ENCODE assay signal across 16 mouse cellular contexts in genomic region chr7:49907191-49908171, GRCm38 (mm10). TPM values are rescaled to one million over a fixed set of nuclear protein-coding genes. Genes with fewer than 3 reads are reported as not detected.
DNase-seq lines count a peak whose midpoint lies in the region; ATAC-seq and TF ChIP-seq lines count a peak whose summit lies in the region.
"Had no signal": no experiment of that assay in that cellular context is flagged by ENCODE, and none has a peak within 500 bp of the region (broad histone marks: within the 10 kb centered on the region; RNA-seq: fewer than 3 reads in every experiment).

No protein-coding gene starts in this region.

- H3K27me3 ChIP-seq in forebrain, postnatal 0 days (ENCODE audit: insufficient read depth, low read length) = peaks cover 60% of the 10 kb centered on the region
- H3K27me3 ChIP-seq in forebrain, embryonic 12.5 days = peaks cover 98% of the 10 kb centered on the region
- no peaks in the 10 kb centered on the region for H3K27me3 ChIP-seq in CH12.LX (replicated peaks)
- H3K27me3 ChIP-seq in hindbrain, embryonic 11.5 days (ENCODE audit: control insufficient read depth, insufficient read depth, low read length) = peaks cover 88% of the 10 kb centered on the region
- peaks cover 71% of the 10 kb centered on the region for H3K27me3 ChIP-seq in midbrain, embryonic 15.5 days (replicated peaks)

- in situ Hi-C loops in CH12.LX (cut with MboI; ENCODE audit: low pct_ligation_motif_present, low pct_unique_long_range_greater_than_20kb, low sequenced_read_pairs) = loop anchor here (25.0 kb wide), 1 partner anchor 295 kb away; no protein-coding TSS in a partner anchor

- no peak overlapping the region for H3K27ac ChIP-seq in forebrain, postnatal 0 days (ENCODE audit: low read depth, low read length)
- H3K27ac ChIP-seq in forebrain, embryonic 12.5 days = no peak overlapping the region
- H3K27ac ChIP-seq in CH12.LX (ENCODE audit: insufficient read depth, low read depth) = no peak overlapping the region
- H3K27ac ChIP-seq in hindbrain, embryonic 11.5 days (ENCODE audit: low read depth, low read length) = peak overlapping the region; percentile 61
- no peak overlapping the region for H3K27ac ChIP-seq in midbrain, embryonic 15.5 days
- H3K27ac ChIP-seq: liver, embryonic 13.5 days had no signal

- TF ChIP-seq RAD21 in CH12.LX (IDR thresholded peaks at IDR 0.05; ENCODE audit: low read depth, low read length) = no peak

- WGBS in forebrain, postnatal 0 days = 2% methylated on average over 28 of the region's 28 CpGs
- WGBS in forebrain, embryonic 12.5 days = 1% methylated on average over 28 of the region's 28 CpGs
- under 1% methylated on average over 28 of the region's 28 CpGs for WGBS in hindbrain, embryonic 11.5 days
- 2% methylated on average over 28 of the region's 28 CpGs for WGBS in midbrain, embryonic 15.5 days

- H3K4me1 ChIP-seq in forebrain, postnatal 0 days (ENCODE audit: insufficient read depth) = no peaks in the 10 kb centered on the region
- peaks cover 29% of the 10 kb centered on the region for H3K4me1 ChIP-seq in forebrain, embryonic 12.5 days
- peaks cover 12 to 14% of the 10 kb centered on the region in 2 experiments for H3K4me1 ChIP-seq in CH12.LX (ENCODE audit: control insufficient read depth in 1 of 2, insufficient read depth in 2 of 2)
- H3K4me1 ChIP-seq in hindbrain, embryonic 11.5 days (replicated peaks; ENCODE audit: control insufficient read depth, insufficient read depth, low read length) = no peaks in the 10 kb centered on the region; the same call in 1 of the 2 replicates
- H3K4me1 ChIP-seq in midbrain, embryonic 15.5 days = peaks cover 11% of the 10 kb centered on the region
- H3K4me1 ChIP-seq: liver, embryonic 13.5 days had no signal

- no peak overlapping the region for H3K9ac ChIP-seq in forebrain, postnatal 0 days
- H3K9ac ChIP-seq in forebrain, embryonic 12.5 days = no peak overlapping the region
- no peak overlapping the region for H3K9ac ChIP-seq in CH12.LX (ENCODE audit: insufficient read depth, low read depth)
- no peak overlapping the region for H3K9ac ChIP-seq in hindbrain, embryonic 11.5 days (ENCODE audit: low read depth, low read length)
- no peak overlapping the region for H3K9ac ChIP-seq in midbrain, embryonic 15.5 days
- H3K9ac ChIP-seq: heart, embryonic 12.5 days; liver, embryonic 13.5 days had no signal

- H3K36me3 ChIP-seq in forebrain, postnatal 0 days (ENCODE audit: insufficient read depth) = no peaks in the 10 kb centered on the region
- H3K36me3 ChIP-seq in forebrain, embryonic 12.5 days (replicated peaks) = no peaks in the 10 kb centered on the region
- H3K36me3 ChIP-seq in CH12.LX (replicated peaks in 1 of 2; ENCODE audit: control insufficient read depth in 1 of 2, insufficient read depth in 1 of 2, low read length in 1 of 2) = no peaks in the 10 kb centered on the region
- no peaks in the 10 kb centered on the region for H3K36me3 ChIP-seq in hindbrain, embryonic 11.5 days (ENCODE audit: control insufficient read depth, insufficient read depth, low read length)
- no peaks in the 10 kb centered on the region for H3K36me3 ChIP-seq in midbrain, embryonic 15.5 days (replicated peaks)
- H3K36me3 ChIP-seq: heart, embryonic 12.5 days; liver, embryonic 13.5 days had no signal

- no peak for TF ChIP-seq EP300 in CH12.LX (IDR thresholded peaks at IDR 0.05; ENCODE audit: low read length)

- dilution Hi-C loops in CH12.LX (cut with MboI; ENCODE audit: extremely low pct_ligation_motif_present, extremely low pct_unique_long_range_greater_than_20kb, low sequenced_read_pairs) = no loop called here

- no peaks in the 10 kb centered on the region for H3K9me3 ChIP-seq in forebrain, postnatal 0 days (ENCODE audit: low read length)
- H3K9me3 ChIP-seq in forebrain, embryonic 12.5 days = no peaks in the 10 kb centered on the region
- no peaks in the 10 kb centered on the region for H3K9me3 ChIP-seq in CH12.LX (replicated peaks; ENCODE audit: low read length)
- no peaks in the 10 kb centered on the region for H3K9me3 ChIP-seq in hindbrain, embryonic 11.5 days (ENCODE audit: control insufficient read depth, low read length)
- H3K9me3 ChIP-seq in midbrain, embryonic 15.5 days = no peaks in the 10 kb centered on the region
- H3K9me3 ChIP-seq: heart, embryonic 12.5 days; liver, embryonic 13.5 days had no signal

- H3K4me2 ChIP-seq in forebrain, postnatal 0 days (ENCODE audit: low read depth) = no peak overlapping the region
- no peak overlapping the region for H3K4me2 ChIP-seq in forebrain, embryonic 12.5 days
- H3K4me2 ChIP-seq in CH12.LX (ENCODE audit: insufficient read depth, low read depth, poor library complexity, severe bottlenecking) = peak overlapping the region; percentile 47
- H3K4me2 ChIP-seq in hindbrain, embryonic 11.5 days (replicated peaks; ENCODE audit: low read depth, low read length) = peak overlapping the region; percentile 25
- H3K4me2 ChIP-seq in midbrain, embryonic 15.5 days = no peak overlapping the region
- H3K4me2 ChIP-seq: heart, embryonic 12.5 days; liver, embryonic 13.5 days had no signal

- no peak for TF ChIP-seq CTCF in forebrain, postnatal 0 days (IDR thresholded peaks at IDR 0.05; ENCODE audit: low read depth)
- TF ChIP-seq CTCF in CH12.LX (conservative IDR thresholded peaks at IDR 0.05 in 1 of 2, IDR thresholded peaks at IDR 0.05 in 1 of 2; ENCODE audit: low read depth in 2 of 2, low read length in 2 of 2) = no peak

- no peak for TF ChIP-seq POLR2A in CH12.LX (IDR thresholded peaks at IDR 0.05; ENCODE audit: low read depth, low read length)

- no peak for ATAC-seq in forebrain, postnatal 0 days
- ATAC-seq in forebrain, embryonic 12.5 days (ENCODE audit: low FRiP score) = no peak
- peak; percentile 48 for ATAC-seq in hindbrain, embryonic 11.5 days (ENCODE audit: low FRiP score)
- ATAC-seq in midbrain, embryonic 15.5 days (replicated peaks) = peak; percentile 55

- H3K4me3 ChIP-seq in forebrain, postnatal 0 days (ENCODE audit: low read depth, low read length) = no peak overlapping the region
- H3K4me3 ChIP-seq in forebrain, embryonic 12.5 days (replicated peaks) = no peak overlapping the region
- H3K4me3 ChIP-seq in CH12.LX (replicated peaks in 1 of 3; ENCODE audit: low read depth in 2 of 3, low read length in 2 of 3, poor library complexity in 1 of 3) = peak overlapping the region in 1 of 3 experiments; percentile 17
- peak overlapping the region; percentile 16; the same call in 1 of the 2 replicates for H3K4me3 ChIP-seq in hindbrain, embryonic 11.5 days (ENCODE audit: low read depth, low read length)
- H3K4me3 ChIP-seq in midbrain, embryonic 15.5 days = no peak overlapping the region
- H3K4me3 ChIP-seq: heart, embryonic 12.5 days; liver, embryonic 13.5 days had no signal

- no peaks in the 10 kb centered on the region for H3K79me2 ChIP-seq in CH12.LX (replicated peaks; ENCODE audit: control insufficient read depth, extremely low read depth, insufficient read depth, poor library complexity, severe bottlenecking)

- peak; percentile 21 for DNase-seq in forebrain, postnatal 0 days
- DNase-seq in CH12.LX (ENCODE audit: extremely low read depth) = no peak
- peak; percentile 58 for DNase-seq in hindbrain, embryonic 11.5 days (ENCODE audit: low spot score)
- DNase-seq in ovary, postnatal 14 days (ENCODE audit: low spot score) = no peak
- no peak for DNase-seq in layer of hippocampus, postnatal 36 days
- DNase-seq in layer of hippocampus, postnatal 10 days (ENCODE audit: low spot score in 2 of 2) = no peak
- DNase-seq: B cell, adult 2 months; cerebellum, adult 18-20 months; gastrocnemius, postnatal 14 days; liver, embryonic 13.5 days; lung, postnatal 14 days; right cerebral cortex, adult 18-20 months; thymus, adult 18-20 months had no signal

TF ChIP-seq in CH12.LX, 34 proteins besides CTCF, POLR2A, EP300 and RAD21:
- TF ChIP-seq JUN (IDR thresholded peaks at IDR 0.05; ENCODE audit: insufficient read depth, low read depth, low read length) (no peak), MYC (IDR thresholded peaks at IDR 0.05; ENCODE audit: low read depth, low read length) (no peak), CHD1 (IDR thresholded peaks at IDR 0.05; ENCODE audit: low read depth, low read length) (no peak), CHD2 (IDR thresholded peaks at IDR 0.05; ENCODE audit: low read length) (no peak), UBTF (IDR thresholded peaks at IDR 0.05; ENCODE audit: low read depth, low read length) (no peak)

RNA-seq across cellular contexts. Expression of gene Slc6a5, which starts 2.5 kb away (rescaled TPM):
- 0.10 TPM in 1 of 2 replicates, not detected in the other for total RNA-seq in forebrain, postnatal 0 days (2014; rRNA removed)
- polyA plus RNA-seq in forebrain, postnatal 0 days (2015; fragmentation: Nextera tagmentation; extraction: Ambion mirVana) = not detected in 2 replicates
- not detected in 2 replicates for polyA plus RNA-seq in forebrain, embryonic 12.5 days (2016; fragmentation: Nextera tagmentation; extraction: Ambion mirVana)
- not detected in 2 replicates for total RNA-seq in CH12.LX (2012; rRNA removed)
- total RNA-seq in CH12.LX (2014; rRNA removed) = not detected in 2 replicates
- not detected in 2 replicates for polyA plus RNA-seq in CH12.LX (2012; ENCODE audit: insufficient read length, low read depth)
- polyA plus RNA-seq in hindbrain, embryonic 11.5 days (2014; fragmentation: Nextera tagmentation; extraction: Ambion mirVana) = 5.2 and 5.4 TPM in 2 replicates
- polyA plus RNA-seq in midbrain, embryonic 15.5 days (2015; fragmentation: Nextera tagmentation; extraction: Ambion mirVana) = 0.31 and 0.41 TPM in 2 replicates
- under 1 TPM in 1 of 2 experiments, not detected in 1; 0.05 TPM for total RNA-seq in layer of hippocampus, postnatal 36 days (2021)
- total RNA-seq in layer of hippocampus, postnatal 10 days (2021) = under 1 TPM; 0.11 to 0.16 TPM
- total RNA-seq: gastrocnemius, postnatal 14 days had no signal
- polyA plus RNA-seq: heart, embryonic 12.5 days; liver, embryonic 13.5 days had no signal

Comparison
In these comparisons a context has a peak if more than half of its experiments do, and no peak if none do; other contexts are left out.
1. ATAC-seq: peak in hindbrain, embryonic 11.5 days (single experiment) and midbrain, embryonic 15.5 days (single experiment); none in forebrain, postnatal 0 days (single experiment) and forebrain, embryonic 12.5 days (single experiment).
2. DNase-seq: peak in forebrain, postnatal 0 days (single experiment) and hindbrain, embryonic 11.5 days (single experiment); none in CH12.LX (single experiment), ovary, postnatal 14 days (single experiment), layer of hippocampus, postnatal 36 days (0 of 2) and layer of hippocampus, postnatal 10 days (0 of 2).
3. H3K4me2 ChIP-seq: peak in CH12.LX (single experiment) and hindbrain, embryonic 11.5 days (single experiment); none in forebrain, postnatal 0 days (single experiment), forebrain, embryonic 12.5 days (single experiment) and midbrain, embryonic 15.5 days (single experiment).